Mouse (Mus musculus) stomach, embryonic 14.5 days (tissue): Measurements from ENCODE around the gene Cdhr2. TPM values are rescaled to one million over a fixed set of nuclear protein-coding genes. Genes with fewer than 3 reads are reported as not detected.
A peak's percentile ranks its signal among the peaks of the same experiment; 100 is the strongest.

Experiments
- ATAC-seq: fragments of 200-750 bp; cut with Nextera tagmentation; 2 replicates; pipeline ENCODE4 v1.8.0; 2017; ENCODE audit warnings: low read depth, moderate TSS enrichment; ENCODE audit not compliant: insufficient number of reproducible peaks, insufficient read depth, low FRiP score
- H3K27ac ChIP-seq: fragments of 300-500 bp; sonication (generic); 2 replicates; pipeline ENCODE4 v1.5.1; 2014; ENCODE audit warnings: mild to moderate bottlenecking, low read length, moderate library complexity, mixed read lengths
- H3K27me3 ChIP-seq: fragments of 300-500 bp; sonication (generic); 2 replicates; pipeline ENCODE4 v1.6.1; 2014; ENCODE audit warnings: low read length, control low read depth, mixed read lengths; ENCODE audit not compliant: control insufficient read depth, insufficient read depth
- H3K36me3 ChIP-seq: fragments of 300-500 bp; sonication (generic); 2 replicates; pipeline ENCODE4 v1.6.1; 2014; ENCODE audit warnings: mild to moderate bottlenecking, control low read depth, low read length, moderate library complexity, mixed read lengths; ENCODE audit not compliant: control insufficient read depth, insufficient read depth
- H3K4me1 ChIP-seq: fragments of 300-500 bp; sonication (generic); 2 replicates; pipeline ENCODE4 v1.6.1; 2014; ENCODE audit warnings: low read length, control low read depth, mixed read lengths; ENCODE audit not compliant: control insufficient read depth, insufficient read depth
- H3K4me2 ChIP-seq: fragments of 300-500 bp; sonication (generic); replicated peaks from 2 replicates; pipeline ENCODE4 v1.6.1; 2014; ENCODE audit warnings: low read depth, low read length, control low read depth
- H3K4me3 ChIP-seq: fragments of 300-500 bp; sonication (generic); 2 replicates; pipeline ENCODE4 v1.5.1; 2014; ENCODE audit warnings: low read depth, low read length, control low read depth
- H3K9ac ChIP-seq: fragments of 300-500 bp; sonication (generic); replicated peaks from 2 replicates; pipeline ENCODE4 v1.6.1; 2014; ENCODE audit warnings: low read depth, mild to moderate bottlenecking, control low read depth, low read length, moderate library complexity, mixed read lengths
- H3K9me3 ChIP-seq: fragments of 300-500 bp; sonication (generic); 2 replicates; pipeline ENCODE4 v1.6.1; 2016; ENCODE audit warnings: low read depth, low read length, control low read depth; ENCODE audit not compliant: control insufficient read depth
- WGBS: fragments of 180-500 bp; shearing (Covaris S2); extraction: QIAGEN DNeasy Blood & Tissue Kit; methylation state at CpG from one replicate; pipeline ENCODE4 v1.1.7; 2014; 5-methylcytosine and 5-hydroxymethylcytosine counted together
- polyA plus RNA-seq: library from polyadenylated mRNA; unstranded; fragments of >200 nt; fragmentation: Nextera tagmentation; extraction: Ambion mirVana; gene quantifications from 2 replicates; pipeline ENCODE4 v1.2.1, GENCODE M21; 2014

The Cdhr2 gene
- polyA plus RNA-seq, 1 experiment from 2014 or later, result 1.00 TPM

DNA sequence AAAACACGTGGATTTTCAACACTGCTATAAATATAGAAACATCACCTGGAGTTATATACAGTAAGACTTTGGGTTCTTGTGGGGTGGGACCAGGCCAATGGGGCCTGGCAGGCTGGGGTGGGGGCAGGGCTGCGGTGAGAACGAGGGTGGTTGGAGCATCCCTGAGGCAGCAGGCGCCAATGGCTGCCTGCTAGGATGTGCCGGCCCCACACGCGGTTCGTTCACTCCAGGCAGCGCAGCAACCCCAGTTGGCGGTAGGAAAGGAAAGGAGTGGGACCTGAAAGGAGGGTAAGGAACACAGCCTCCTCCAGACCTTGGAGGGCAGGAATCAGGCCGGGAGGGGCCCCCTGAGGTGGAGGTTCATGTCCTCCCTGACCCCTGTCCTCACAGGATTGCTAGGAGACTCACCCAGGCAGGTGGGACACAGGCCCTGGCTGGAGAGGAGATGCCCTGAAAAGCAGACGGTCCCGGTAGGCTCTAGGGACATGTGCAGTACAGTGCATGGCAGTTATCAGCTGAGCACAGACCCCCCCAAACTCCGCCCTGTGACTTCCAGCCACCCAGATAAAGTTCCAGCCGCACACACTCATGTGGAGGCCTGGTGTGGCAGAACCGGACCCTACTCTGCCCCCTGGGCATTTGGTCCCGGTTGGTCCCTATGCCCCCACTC is 20.9 kb upstream of the Cdhr2 start:
- Histone ChIP-seq H3K36me3 (peaks cover 52% of the 10 kb centered on the region), H3K4me2 (no peak overlapping the region), H3K4me3 (no peak overlapping the region), H3K4me1 (peaks cover 6% of the 10 kb centered on the region; the same call in 1 of the 2 replicates), H3K27me3 (no peaks in the 10 kb centered on the region), H3K9me3 (no peaks in the 10 kb centered on the region), H3K27ac (no peak overlapping the region), H3K9ac (no peak overlapping the region)
- peak; percentile 55; the same call in 1 of the 2 replicates for ATAC-seq
- WGBS, result 82% methylated on average over 17 of the region's 17 CpGs

- Histone ChIP-seq H3K36me3 (peaks cover 52% of the 10 kb centered on the region), H3K9me3 (no peaks in the 10 kb centered on the region), H3K27me3 (no peaks in the 10 kb centered on the region), H3K4me3 (no peak overlapping the region), H3K4me1 (peaks cover 16% of the 10 kb centered on the region), H3K27ac (no peak overlapping the region), H3K4me2 (no peak overlapping the region), H3K9ac (no peak overlapping the region)
- 74% methylated on average over 8 of the region's 8 CpGs for WGBS
- ATAC-seq, result no peak
Measured at GRCm38 (mm10) chr13:54681291-54681690, 20.0 kb upstream of the Cdhr2 start.

DNA sequence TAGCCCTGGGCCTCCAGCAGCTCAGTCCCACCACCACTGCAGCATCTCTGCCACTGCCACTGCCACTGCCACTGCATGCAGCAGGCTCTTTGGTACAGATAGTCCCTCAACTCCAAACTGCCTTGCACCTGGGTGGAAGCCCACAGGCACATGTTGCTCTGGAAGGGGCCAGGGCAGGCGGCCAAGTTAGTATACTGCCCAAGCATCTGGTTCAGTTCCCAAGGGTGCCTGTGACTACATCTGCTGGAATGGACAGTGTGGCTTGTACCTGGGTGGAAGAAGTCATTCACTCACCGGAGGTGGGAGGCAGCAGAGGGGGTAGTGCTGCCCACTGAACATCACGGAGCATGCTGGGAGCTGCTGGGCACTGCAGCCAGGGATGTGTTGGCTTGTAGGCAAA is 18.0 kb upstream of the Cdhr2 start:
- Histone ChIP-seq H3K27ac (no peak overlapping the region), H3K9me3 (no peaks in the 10 kb centered on the region), H3K27me3 (no peaks in the 10 kb centered on the region), H3K4me1 (peaks cover 21% of the 10 kb centered on the region), H3K4me3 (no peak overlapping the region), H3K9ac (no peak overlapping the region), H3K4me2 (no peak overlapping the region), H3K36me3 (peaks cover 52% of the 10 kb centered on the region)
- no peak for ATAC-seq
- WGBS, result 91% methylated on average over 3 of the region's 3 CpGs

- Histone ChIP-seq H3K27ac (no peak overlapping the region), H3K4me2 (no peak overlapping the region), H3K9me3 (no peaks in the 10 kb centered on the region), H3K9ac (no peak overlapping the region), H3K36me3 (peaks cover 46% of the 10 kb centered on the region), H3K27me3 (no peaks in the 10 kb centered on the region), H3K4me3 (no peak overlapping the region), H3K4me1 (peaks cover 24% of the 10 kb centered on the region)
- 80% methylated on average over 3 of the region's 3 CpGs for WGBS
- ATAC-seq, result no peak
Measured at GRCm38 (mm10) chr13:54684140-54684896, 16.9 kb upstream of the Cdhr2 start.

- WGBS, result 43% methylated on average over 2 of the region's 2 CpGs
- ATAC-seq, result no peak
- Histone ChIP-seq H3K9ac (no peak overlapping the region), H3K4me3 (peak overlapping the region; percentile 97; the same call in 1 of the 2 replicates), H3K27ac (no peak overlapping the region), H3K9me3 (no peaks in the 10 kb centered on the region), H3K27me3 (no peaks in the 10 kb centered on the region), H3K36me3 (peaks cover 42% of the 10 kb centered on the region), H3K4me2 (peak overlapping the region; percentile 83), H3K4me1 (peaks cover 24% of the 10 kb centered on the region)
Measured at GRCm38 (mm10) chr13:54685174-54685573, 16.1 kb upstream of the Cdhr2 start.

- Histone ChIP-seq H3K36me3 (peaks cover 30% of the 10 kb centered on the region), H3K9ac (peak overlapping the region; percentile 87), H3K9me3 (no peaks in the 10 kb centered on the region), H3K4me3 (peak overlapping the region; percentile 97), H3K27me3 (no peaks in the 10 kb centered on the region), H3K4me1 (peaks cover 24% of the 10 kb centered on the region), H3K27ac (peak overlapping the region; percentile 96), H3K4me2 (peak overlapping the region; percentile 83)
- 4% methylated on average over 19 of the region's 19 CpGs for WGBS
- no peak for ATAC-seq
Measured at GRCm38 (mm10) chr13:54686139-54687053, 14.9 kb upstream of the Cdhr2 start.

DNA sequence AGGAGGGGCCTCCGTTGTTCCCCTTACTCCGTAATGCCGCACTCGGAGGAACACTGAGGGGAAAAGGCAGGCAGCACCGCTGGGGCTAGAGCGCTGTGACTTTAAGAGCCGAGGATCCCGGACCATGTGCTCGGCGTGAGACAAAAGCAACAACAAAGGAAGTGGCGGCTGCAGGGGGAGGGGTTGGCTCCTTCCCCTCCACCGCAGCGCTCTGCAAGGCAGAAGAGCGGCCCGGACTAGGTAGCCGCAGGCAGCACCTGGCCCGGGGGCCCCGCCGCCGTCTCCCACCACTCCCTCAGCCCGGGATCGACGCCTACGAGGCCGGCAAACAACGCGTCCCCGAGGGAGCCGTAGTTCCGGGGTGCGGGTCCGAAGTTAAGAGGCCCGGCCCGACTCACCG is 14.2 kb upstream of the Cdhr2 start:
- H3K9ac ChIP-seq, result peak overlapping the region; percentile 87
- peak overlapping the region; percentile 83 for H3K4me2 ChIP-seq
- H3K9me3 ChIP-seq, result no peaks in the 10 kb centered on the region
- H3K36me3 ChIP-seq, result peaks cover 23% of the 10 kb centered on the region
- peak overlapping the region; percentile 96 for H3K27ac ChIP-seq
- no peaks in the 10 kb centered on the region for H3K27me3 ChIP-seq
- peak; percentile 59 for ATAC-seq
- peaks cover 29% of the 10 kb centered on the region for H3K4me1 ChIP-seq
- H3K4me3 ChIP-seq, result peak overlapping the region; percentile 97
- WGBS, result 1% methylated on average over 35 of the region's 35 CpGs
